Mouse (Mus musculus): Measurements from ENCODE around the gene Pde6d. TPM values are rescaled to one million over a fixed set of nuclear protein-coding genes. Genes with fewer than 3 reads are reported as not detected.
"Not testable (repeated sequence)": the region's sequence is repeated elsewhere in the genome, so short reads cannot be mapped to it uniquely, and the experiment has no call there.

Pde6d gene
- polyA plus RNA-seq, 1 experiment: 24.9 TPM

DNA sequence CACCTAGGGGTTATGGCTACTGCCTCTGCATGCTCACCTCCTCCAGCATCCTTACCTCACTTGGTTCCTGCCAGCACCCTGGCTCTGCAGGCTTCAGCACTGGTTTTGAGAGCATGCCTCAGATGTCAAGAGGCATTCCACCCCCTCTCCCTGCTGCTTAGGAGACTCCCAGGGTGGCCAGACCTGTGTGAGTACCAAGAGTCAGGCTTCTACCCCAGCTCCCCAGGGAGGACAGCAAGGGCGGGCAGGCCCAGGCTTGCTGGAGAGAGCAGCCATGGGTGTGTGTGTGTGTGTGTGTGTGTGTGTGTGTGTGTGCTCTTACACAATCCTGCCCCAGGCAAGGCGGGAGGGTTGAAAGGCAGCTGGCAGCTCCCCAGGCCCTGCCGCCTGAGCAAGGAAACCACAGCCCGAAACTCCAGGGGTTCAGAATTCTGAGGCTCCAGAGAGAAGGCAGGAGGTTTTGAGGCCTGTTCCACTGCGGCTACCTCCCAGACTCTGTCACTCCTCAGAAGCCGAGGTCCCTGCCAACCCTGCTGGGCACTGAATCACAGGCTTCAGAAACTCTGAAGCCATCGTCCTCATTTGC lies 60.0 kb downstream of the Pde6d start:
- Histone ChIP-seq H3K27me3 (replicated peaks; ENCODE audit: control insufficient read depth, insufficient read depth, low read length) (no peaks in the 10 kb centered on the region), H3K36me3 (ENCODE audit: control insufficient read depth, insufficient read depth, low read length) (no peaks in the 10 kb centered on the region), H3K4me3 (ENCODE audit: insufficient read depth, low read depth, low read length) (no peak overlapping the region), H3K4me1 (ENCODE audit: control insufficient read depth, insufficient read depth, low read length) (peaks cover 6% of the 10 kb centered on the region; the same call in 1 of the 2 replicates), H3K27ac (ENCODE audit: insufficient read depth, low read depth, low read length) (no peak overlapping the region)
- no peak for TF ChIP-seq POLR2A (IDR thresholded peaks at IDR 0.05; ENCODE audit: low read depth, low read length)
- WGBS: 45% methylated on average over 7 of the region's 7 CpGs
- DNase-seq: peak; percentile 37

DNA sequence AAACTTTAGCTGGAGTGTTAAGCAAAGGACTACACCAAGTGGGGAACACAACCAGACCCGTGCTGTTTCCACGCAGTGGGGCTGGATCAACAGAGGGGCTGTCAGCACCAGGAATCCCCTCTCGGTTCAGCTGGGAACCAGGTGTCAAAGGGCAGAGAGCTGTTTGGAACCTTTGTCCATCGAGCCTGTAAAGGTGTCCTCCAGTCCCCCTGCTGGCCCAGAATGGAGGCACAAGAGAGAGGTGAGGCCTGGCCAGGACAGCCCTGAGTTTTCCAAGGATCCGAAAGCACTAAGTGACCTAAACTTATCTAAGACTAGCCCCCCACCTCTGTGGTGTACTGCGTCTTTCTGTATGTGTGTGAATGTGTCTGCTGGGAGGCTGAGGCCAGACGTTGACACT lies 62.1 kb downstream of the Pde6d start:
- TF ChIP-seq CTCF (conservative IDR thresholded peaks at IDR 0.05; ENCODE audit: insufficient read depth, insufficient read length, low read depth, low read length) (peak; percentile 78), POLR2A (IDR thresholded peaks at IDR 0.05; ENCODE audit: low read depth, low read length) (no peak)
- peak; percentile 85 for DNase-seq
- 43% methylated on average over 7 of the region's 7 CpGs for WGBS
- no peaks in the 10 kb centered on the region for H3K36me3 ChIP-seq (ENCODE audit: control insufficient read depth, insufficient read depth, low read length)
- no peak overlapping the region for H3K27ac ChIP-seq (ENCODE audit: insufficient read depth, low read depth, low read length)
- no peak overlapping the region for H3K4me3 ChIP-seq (ENCODE audit: insufficient read depth, low read depth, low read length)
- H3K4me1 ChIP-seq (ENCODE audit: control insufficient read depth, insufficient read depth, low read length): peaks cover 6% of the 10 kb centered on the region; the same call in 1 of the 2 replicates
- no peaks in the 10 kb centered on the region for H3K27me3 ChIP-seq (replicated peaks; ENCODE audit: control insufficient read depth, insufficient read depth, low read length)

DNA sequence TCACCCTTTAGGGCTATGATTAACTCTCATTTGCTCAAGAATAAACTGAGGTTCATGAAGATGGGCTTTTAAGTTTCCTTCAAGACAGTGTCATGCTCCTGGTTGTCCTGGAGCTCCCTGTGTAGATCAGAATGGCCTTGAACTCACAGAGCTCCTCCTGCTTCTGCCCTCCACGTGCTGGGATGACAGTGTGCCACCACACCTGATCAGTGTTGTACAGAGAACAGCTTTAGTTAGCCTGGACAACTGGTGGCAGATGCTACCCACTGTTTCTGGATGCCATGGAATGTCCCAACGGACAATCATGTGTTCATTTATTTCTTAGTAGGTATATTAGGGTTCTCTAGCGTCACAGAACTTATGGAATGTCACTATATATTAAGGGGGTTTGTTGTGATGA lies 65.4 kb downstream of the Pde6d start:
- no peak for TF ChIP-seq CTCF (conservative IDR thresholded peaks at IDR 0.05; ENCODE audit: insufficient read depth, insufficient read length, low read depth, low read length)
- TF ChIP-seq POLR2A (IDR thresholded peaks at IDR 0.05; ENCODE audit: low read depth, low read length): no peak

DNA sequence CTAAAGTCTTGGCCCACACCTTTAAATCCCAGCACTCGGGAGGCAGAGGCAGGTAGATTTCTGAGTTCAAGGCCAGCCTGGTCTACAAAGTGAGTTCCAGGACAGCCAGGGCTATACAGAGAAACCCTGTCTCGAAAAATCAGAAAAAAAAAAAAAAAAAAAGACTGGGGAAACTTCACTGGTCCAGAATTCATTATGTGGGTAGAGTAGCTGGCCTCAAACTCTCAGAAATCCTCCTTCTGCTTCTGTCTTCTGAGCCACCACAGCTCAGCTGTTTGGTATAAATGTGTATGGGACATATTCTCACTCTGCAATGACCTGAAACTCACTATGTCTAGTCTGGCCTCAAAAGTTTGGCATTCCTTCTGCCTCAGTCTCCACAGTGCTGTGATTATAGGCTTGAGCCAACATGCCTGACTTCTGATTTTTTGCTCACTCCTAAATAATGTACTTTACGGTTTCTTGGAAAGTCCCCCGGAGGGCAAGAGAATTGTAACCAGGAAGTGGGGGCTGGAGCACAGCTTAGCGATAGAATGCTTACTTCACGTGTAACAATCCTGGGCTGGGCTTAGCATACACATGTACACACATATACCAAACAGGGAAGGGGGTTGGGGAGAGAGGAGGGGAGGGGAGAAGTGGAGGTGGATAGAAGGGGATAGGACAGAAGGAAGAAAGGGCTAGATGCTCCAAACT lies 66.6 kb downstream of the Pde6d start:
- DNase-seq: no peak
- 61% methylated on average over 6 of the region's 6 CpGs for WGBS
- TF ChIP-seq POLR2A (IDR thresholded peaks at IDR 0.05; ENCODE audit: low read depth, low read length): no peak
- TF ChIP-seq CTCF (conservative IDR thresholded peaks at IDR 0.05; ENCODE audit: insufficient read depth, insufficient read length, low read depth, low read length): no peak
- no peak overlapping the region for H3K4me3 ChIP-seq (ENCODE audit: insufficient read depth, low read depth, low read length)
- H3K4me1 ChIP-seq (ENCODE audit: control insufficient read depth, insufficient read depth, low read length): peaks cover 2% of the 10 kb centered on the region; the same call in 1 of the 2 replicates
- no peaks in the 10 kb centered on the region for H3K36me3 ChIP-seq (ENCODE audit: control insufficient read depth, insufficient read depth, low read length)
- no peak overlapping the region for H3K27ac ChIP-seq (ENCODE audit: insufficient read depth, low read depth, low read length)
- H3K27me3 ChIP-seq (replicated peaks; ENCODE audit: control insufficient read depth, insufficient read depth, low read length): no peaks in the 10 kb centered on the region

More for the DNA sequence above, 65.4 kb downstream of the Pde6d start:
- Histone ChIP-seq H3K27me3 (replicated peaks; ENCODE audit: control insufficient read depth, insufficient read depth, low read length) (no peaks in the 10 kb centered on the region), H3K4me3 (ENCODE audit: insufficient read depth, low read depth, low read length) (no peak overlapping the region), H3K27ac (ENCODE audit: insufficient read depth, low read depth, low read length) (no peak overlapping the region), H3K36me3 (ENCODE audit: control insufficient read depth, insufficient read depth, low read length) (no peaks in the 10 kb centered on the region), H3K4me1 (ENCODE audit: control insufficient read depth, insufficient read depth, low read length) (peaks cover 2% of the 10 kb centered on the region; the same call in 1 of the 2 replicates)
- DNase-seq: no peak
- 81% methylated on average over 3 of the region's 3 CpGs for WGBS

DNA sequence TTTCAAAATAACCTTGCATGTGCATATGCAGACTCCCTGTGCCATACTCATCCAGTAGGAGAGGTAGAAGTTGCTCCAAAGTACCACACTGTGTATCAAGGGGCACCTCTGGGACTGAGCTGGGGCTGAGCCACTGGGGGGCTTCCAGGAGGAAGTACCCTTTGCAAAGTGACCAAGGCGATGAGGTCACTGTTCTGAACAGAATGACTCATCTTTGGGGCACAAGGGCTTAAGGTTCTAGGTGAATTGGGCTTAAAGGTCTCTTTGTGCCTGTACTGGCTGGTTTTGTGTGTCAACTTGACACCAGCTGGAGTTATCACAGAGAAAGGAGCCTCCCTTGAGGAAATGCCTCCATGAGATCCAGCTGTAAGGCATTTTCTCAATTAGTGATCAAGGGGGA lies 69.4 kb downstream of the Pde6d start:
- H3K4me3 ChIP-seq (ENCODE audit: insufficient read depth, low read depth, low read length); H3K36me3 ChIP-seq (ENCODE audit: control insufficient read depth, insufficient read depth, low read length); H3K27ac ChIP-seq (ENCODE audit: insufficient read depth, low read depth, low read length); H3K4me1 ChIP-seq (ENCODE audit: control insufficient read depth, insufficient read depth, low read length); DNase-seq; H3K27me3 ChIP-seq (replicated peaks; ENCODE audit: control insufficient read depth, insufficient read depth, low read length): not testable (repeated sequence)
- 93% methylated on average over 1 of the region's 1 CpGs for WGBS

DNA sequence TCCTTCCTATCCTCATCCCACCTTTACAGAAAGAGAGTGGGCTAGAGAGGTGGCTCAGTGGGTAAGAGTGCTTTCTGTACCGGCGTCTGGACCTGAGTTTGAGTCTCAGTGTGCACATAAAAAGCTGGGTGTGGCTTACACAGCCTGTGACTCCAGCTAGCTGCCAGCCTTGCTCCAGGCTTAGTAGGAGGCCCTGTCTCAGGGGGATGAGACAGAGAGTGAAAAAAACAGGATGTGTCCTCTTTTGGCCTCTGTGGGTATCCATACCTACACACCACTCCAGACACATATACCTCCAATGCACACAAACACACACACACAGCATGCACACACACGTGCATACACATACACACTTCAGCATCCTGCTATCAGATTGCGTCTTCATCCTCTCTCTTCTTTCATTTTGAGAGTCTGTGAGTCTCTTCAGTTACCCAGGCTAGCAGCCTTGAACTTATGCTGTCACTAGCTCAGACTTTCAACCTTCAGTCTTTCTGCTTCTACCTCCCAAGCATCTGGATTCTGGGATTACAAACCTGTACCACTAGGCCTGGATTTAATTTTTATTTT lies 70.2 kb downstream of the Pde6d start:
- TF ChIP-seq CTCF (conservative IDR thresholded peaks at IDR 0.05; ENCODE audit: insufficient read depth, insufficient read length, low read depth, low read length): no peak
- no peak for TF ChIP-seq POLR2A (IDR thresholded peaks at IDR 0.05; ENCODE audit: low read depth, low read length)
- WGBS: 93% methylated on average over 4 of the region's 4 CpGs
- Histone ChIP-seq H3K36me3 (ENCODE audit: control insufficient read depth, insufficient read depth, low read length) (no peaks in the 10 kb centered on the region), H3K27ac (ENCODE audit: insufficient read depth, low read depth, low read length) (no peak overlapping the region), H3K4me1 (ENCODE audit: control insufficient read depth, insufficient read depth, low read length) (peaks cover 3% of the 10 kb centered on the region; the same call in 1 of the 2 replicates), H3K4me3 (ENCODE audit: insufficient read depth, low read depth, low read length) (no peak overlapping the region), H3K27me3 (replicated peaks; ENCODE audit: control insufficient read depth, insufficient read depth, low read length) (no peaks in the 10 kb centered on the region)
- no peak for DNase-seq

DNA sequence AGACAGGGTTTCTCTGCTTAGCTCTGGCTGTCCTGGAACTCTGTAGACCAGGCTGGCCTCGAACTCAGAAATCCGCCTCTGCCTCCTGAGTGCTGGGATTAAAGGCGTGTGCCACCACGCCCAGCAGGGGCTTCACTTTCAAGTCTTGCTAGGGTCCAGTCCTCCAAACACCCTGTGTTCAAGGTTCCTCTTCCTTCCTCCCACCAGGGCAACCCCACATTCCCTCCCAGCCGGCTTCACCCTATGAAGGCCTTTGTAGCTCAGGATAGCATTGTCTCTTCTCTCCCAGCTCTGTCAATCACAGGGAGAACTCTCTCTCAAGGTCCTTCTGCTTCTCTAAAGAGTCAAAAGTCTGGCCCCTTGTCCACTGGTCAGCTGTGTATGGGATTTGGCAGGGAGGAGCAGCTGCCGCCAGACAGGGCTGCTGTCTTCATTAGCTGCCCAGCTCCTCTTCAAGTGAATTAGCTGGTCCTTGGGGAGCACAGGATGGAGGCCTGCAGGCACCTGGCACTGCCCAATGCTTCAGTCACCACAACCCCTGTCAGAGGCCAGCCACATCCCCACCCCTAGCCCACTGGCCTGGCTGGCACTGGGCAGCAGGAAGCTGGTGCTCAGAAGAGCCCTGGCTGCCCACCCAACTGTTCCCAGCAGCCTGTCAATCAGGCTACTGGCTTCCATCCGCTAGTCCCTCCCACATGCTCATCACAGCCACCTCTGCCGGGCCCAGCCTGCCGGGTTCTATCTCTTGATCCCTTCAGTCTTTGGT lies 71.6 kb downstream of the Pde6d start:
- no peak overlapping the region for H3K4me3 ChIP-seq (ENCODE audit: insufficient read depth, low read depth, low read length)
- H3K4me1 ChIP-seq (ENCODE audit: control insufficient read depth, insufficient read depth, low read length): peaks cover 3% of the 10 kb centered on the region; the same call in 1 of the 2 replicates
- DNase-seq: no peak
- H3K36me3 ChIP-seq (ENCODE audit: control insufficient read depth, insufficient read depth, low read length): no peaks in the 10 kb centered on the region
- H3K27me3 ChIP-seq (replicated peaks; ENCODE audit: control insufficient read depth, insufficient read depth, low read length): no peaks in the 10 kb centered on the region
- TF ChIP-seq POLR2A (IDR thresholded peaks at IDR 0.05; ENCODE audit: low read depth, low read length) (no peak), CTCF (conservative IDR thresholded peaks at IDR 0.05; ENCODE audit: insufficient read depth, insufficient read length, low read depth, low read length) (no peak)
- WGBS: 85% methylated on average over 9 of the region's 9 CpGs
- H3K27ac ChIP-seq (ENCODE audit: insufficient read depth, low read depth, low read length): no peak overlapping the region

Measured in kidney, adult 2 months (tissue).